Mouse (Mus musculus) bone marrow, adult 2 months (tissue): Measurements from ENCODE around the gene Msrb3.

ENCODE experiments used
- CTCF ChIP-seq: fragments of 200-500 bp; IDR thresholded peaks from 2 replicates; pipeline ENCODE4 v1.5.1; 2011; ENCODE audit warnings: low read length, control low read depth; ENCODE audit not compliant: control insufficient read depth, insufficient read depth
- POLR2A ChIP-seq: fragments of 200-500 bp; IDR thresholded peaks from 2 replicates; pipeline ENCODE4 v1.6.1; 2011; ENCODE audit warnings: low read depth, mild to moderate bottlenecking, control low read depth, low read length, borderline replicate concordance; ENCODE audit not compliant: control insufficient read depth

- TF ChIP-seq CTCF: no peak
- no peak for TF ChIP-seq POLR2A
Observed at GRCm38 (mm10) chr10:120876549-120877270, 22.2 kb downstream of the Msrb3 start.
